Mouse (Mus musculus) thymus, postnatal 4 days (tissue): ENCODE measurements around the gene Cog3.
A peak's percentile ranks its signal among the peaks of the same experiment; 100 is the strongest.
"Not testable (repeated sequence)": the region's sequence is repeated elsewhere in the genome, so short reads cannot be mapped to it uniquely, and the experiment has no call there.

Source experiments
- DNase-seq: peaks from one replicate; pipeline ENCODE4 v3.0.0; 2021

Cog3 gene

DNA sequence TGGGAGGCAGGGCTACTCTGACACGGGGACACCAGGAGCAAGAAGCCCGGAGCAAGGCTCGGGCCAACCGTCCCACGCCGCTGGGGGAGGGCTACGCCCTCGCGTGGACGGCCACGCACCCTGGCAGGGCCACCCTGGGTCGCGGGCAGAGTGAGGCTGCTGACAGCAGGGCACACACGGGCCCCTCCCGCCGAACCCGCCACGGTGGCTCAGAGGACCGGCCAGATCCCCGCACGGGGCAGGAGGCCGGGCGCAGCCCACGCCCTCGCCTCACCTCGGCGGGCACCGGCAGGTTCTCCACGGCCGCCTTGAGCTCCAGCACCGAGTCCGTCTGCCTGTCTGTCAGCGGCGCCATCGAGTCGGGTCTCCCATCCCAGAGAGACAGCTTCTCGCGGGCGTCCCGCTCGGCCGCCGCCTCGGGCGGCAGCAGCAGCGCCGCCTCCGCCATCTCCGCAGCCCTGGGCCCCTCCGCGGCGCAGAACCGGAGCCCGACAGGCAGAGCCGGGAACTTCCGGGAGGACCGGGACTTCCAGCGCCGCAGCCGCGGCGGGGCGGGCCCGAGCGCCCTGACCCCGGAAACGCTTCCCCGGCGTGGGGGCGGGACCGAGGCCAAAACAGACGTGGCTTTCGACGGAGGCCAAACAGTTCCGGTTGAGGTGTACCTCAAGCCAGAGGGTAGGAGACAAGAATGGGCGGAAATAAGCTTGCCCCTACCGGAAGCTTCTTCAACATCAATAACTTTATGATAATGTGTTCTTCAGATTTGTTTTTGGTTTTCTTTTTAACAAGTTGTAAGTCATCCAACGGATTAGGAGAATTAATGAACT is at the start of gene Cog3:
TSS of gene Cog3 (minus strand) at position 527 of the 827 bp plus-strand sequence.
- DNase-seq, result peak; percentile 98

DNA sequence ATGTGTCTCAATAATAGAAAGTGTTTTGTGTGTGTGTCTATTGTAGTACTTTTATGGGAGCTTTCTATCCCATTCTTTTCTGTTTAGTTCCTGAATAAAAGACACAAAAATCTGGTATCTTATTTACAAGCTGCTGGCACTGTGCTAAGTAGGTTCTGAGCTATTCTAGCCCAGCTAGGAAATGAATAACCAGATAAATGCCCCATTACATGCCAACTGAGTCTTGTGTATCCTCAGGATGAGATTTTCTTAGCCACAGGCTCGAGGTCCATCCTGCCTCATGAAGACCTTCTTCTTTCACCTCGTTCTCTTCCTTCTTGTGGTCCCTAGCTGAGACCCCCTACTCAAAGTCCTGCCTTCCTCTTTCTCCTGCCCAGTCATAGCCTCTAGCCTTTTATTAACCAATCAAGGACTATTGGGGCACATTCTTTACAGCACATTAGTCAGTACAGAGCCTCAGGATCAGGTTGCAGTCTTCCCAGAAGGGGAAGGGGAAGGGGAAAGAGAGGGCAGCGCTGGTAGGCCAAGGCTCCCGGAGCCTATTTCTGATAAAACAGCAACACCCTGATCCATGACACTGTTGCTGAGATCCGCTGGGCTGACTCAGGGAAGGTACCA is 43.6 kb upstream of the Cog3 start:
- no peak for DNase-seq

DNA sequence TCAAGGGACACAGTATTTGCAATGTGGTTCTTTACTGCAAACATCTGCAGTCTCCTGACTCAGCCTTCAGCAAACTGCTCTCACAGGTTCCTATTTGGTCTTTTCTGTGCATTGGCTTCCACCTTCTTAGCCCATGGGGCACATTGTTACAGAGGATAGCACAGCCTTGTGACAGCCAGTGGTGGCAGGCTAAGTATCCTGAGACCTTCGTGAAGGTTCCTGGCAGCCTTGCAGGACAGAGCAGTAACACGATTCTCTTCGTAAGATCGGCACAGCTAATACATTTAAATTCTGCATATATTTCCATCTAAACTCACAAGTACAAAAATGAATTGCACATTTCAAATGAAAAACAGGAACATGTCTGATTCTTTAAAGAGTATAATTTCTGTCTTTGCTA is 41.6 kb upstream of the Cog3 start:
- DNase-seq, result no peak

DNA sequence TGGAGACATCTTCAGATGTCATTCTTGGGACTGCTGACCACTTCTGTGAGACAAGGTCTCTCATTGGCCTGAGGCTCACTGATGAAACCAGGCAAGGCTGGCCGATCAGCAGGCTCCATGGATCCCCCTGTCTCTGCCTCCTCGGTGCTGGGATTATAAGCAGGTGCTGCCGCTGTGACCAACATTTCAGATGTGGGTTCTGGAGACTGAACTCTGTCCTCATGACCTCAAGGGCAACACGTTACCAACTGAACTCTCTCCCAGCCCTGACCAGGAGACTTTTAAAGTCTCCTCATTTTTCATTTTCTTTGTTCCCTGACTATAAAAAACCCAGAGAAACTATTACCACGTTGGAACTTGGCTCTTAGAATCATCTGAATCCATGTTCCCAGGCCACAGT is 40.4 kb upstream of the Cog3 start:
- DNase-seq, result no peak

DNA sequence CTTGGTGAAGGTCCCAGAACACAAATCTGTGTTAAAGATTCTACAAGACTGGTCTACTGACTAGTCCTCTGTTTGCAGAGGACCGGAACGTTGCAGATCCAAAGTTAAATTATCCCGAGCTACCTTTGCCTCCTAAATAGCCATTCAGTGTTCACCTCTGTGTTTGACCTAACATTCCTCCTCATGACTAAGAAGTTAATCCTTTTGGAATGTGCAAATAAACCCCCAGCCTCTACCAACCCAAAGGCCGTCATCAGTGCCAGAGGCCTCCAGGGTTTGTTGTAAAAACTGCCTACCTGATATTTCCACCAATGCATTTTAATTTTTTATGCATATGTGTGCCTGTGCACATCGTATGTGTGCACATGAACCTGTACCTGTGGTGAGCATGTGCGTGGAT is 40.0 kb upstream of the Cog3 start:
- no peak for DNase-seq

DNA sequence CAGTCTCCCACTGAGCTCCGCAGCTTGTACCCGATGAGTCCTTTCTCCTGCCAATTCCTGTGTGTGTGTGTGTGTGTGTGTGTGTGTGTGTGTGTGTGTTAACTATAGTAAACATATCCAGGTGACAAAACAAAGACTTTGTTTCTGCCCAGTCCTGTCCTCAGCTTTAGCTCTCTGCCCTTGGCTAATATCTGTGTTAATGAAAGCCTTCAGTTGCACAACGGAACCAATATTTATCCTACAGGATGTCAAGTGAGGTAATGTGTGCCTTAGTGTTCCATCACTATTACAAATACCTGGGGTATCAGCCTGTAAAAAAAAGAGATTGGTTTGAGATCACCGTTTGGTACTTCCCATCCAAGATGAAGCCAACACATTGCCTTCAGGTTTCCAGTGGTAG is 38.8 kb upstream of the Cog3 start:
- no peak for DNase-seq

DNA sequence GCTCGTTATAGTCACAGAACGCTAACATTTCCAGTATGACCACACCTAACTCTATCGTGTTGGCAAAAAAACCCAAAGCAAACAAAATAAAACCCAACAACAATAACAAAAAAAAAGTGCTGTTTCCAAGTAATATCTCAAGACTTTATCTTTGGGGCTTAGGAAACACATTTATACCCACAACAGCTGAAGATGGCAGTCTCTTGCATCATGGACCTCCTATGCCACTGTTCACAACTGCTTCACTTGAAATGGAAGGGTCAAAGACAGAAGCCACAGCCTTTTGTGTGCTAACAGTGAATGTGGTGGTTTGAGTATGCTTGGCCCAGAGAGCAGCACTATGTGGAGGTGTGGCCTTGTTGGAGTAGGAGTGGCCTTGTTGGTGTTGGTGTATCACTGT is 37.1 kb upstream of the Cog3 start:
- DNase-seq, result no peak

DNA sequence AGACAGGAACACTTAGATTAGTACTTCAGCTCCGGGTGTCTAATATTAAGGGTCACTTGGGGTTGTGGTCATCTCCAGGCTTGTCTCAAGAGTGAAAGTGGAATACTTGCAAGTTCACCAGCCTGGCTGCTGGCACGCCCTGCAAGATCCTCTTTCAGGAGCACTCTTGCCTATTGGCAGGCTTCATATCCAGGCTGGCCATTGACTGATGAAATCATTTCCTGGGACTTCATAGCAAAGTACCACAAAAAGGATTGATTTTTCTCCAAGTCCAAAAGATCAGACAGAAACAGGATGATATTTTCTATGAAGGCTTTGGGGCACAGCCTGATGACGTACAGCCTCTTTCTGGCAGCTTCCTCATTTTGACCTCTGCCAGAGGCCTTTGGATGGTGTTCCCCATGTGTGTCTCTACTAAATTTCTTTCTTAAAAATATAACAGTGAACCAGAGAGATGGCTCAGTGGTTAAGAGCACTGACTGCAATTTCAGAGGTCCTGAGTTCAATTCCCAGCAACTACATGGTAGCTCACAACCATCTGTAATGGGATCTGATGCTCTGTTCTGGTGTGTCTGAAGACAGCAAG is 36.2 kb upstream of the Cog3 start:
- DNase-seq, result no peak

DNA sequence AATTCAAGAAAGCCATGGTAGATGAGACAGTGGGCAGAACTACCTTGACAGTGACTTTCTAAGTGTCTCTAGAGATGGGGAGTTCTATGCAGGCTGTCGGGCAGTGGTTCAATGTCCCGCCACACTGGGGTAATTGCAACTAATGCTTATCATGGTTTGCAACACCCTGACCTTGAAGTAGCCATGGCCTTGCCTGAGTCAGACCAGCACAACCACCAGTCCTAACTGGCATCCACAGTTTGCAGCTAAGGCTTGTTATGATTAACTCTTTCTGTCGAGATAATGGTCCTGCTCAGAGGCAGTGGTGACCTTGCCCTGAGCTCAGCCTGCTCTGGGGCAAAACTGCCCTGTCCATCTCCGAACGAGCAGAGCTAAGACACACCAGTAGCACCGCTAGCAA is 35.0 kb upstream of the Cog3 start:
- DNase-seq, result no peak

DNA sequence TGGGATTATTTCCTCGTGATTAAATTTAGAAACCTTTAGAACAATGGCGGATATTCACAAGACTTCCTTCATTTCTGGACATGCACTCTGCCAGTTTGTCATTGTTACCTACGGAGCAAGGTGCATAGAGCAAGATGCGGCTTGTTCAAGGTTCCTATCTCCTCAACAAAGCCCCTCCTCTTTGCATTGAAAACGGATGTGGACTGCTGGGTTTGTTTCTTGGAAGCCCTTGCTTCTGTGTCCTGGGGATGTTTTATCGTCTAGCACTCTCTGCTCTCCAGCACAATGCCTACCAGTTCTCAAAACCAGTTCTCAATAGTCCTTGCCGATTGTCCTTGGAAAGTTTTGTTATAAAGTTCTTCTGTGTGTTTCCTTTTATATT is 33.5 kb upstream of the Cog3 start:
- DNase-seq, result no peak

DNA sequence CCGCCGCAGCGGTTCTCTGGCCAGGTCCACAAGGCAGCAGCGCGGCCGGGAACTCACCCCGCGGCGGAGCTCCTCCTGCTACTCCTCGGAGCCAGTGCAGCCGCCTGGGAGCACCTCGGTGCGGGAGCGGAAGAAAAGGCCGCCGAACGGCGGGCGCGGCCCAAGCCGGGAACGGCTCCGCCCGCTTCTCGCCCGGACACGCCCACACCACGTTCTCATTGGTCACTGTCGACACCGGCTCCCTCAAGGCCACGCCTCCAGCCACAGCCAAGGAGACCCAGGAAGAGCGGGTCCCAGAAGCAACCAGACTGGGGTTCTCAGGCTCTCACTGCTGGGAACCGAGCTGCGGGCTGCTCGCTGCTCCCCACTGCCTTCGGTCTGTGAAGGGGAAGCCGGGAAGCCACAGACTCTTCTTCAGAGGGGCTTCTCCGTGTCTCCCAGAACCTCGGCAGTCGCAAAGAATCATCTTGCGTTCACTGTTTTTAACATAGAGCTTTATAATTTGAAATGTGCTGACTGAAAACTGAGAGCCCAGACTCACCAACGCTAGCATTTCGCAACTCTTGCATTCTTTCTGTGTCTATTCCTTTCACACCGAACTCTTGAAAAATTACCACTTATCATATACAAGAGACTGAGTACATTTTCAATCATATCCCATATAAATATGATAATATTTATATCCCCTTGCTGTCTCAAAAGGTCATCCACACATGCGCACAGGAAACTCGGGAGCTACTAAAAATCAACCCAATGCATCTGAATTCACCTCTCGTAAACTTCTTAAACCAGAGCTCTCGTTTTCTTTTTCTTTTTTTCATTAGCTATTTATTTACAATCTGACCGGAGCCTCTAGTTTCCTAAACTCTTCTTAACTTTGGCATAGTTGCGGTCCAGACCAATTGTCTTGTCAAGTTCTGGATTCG is 32.8 kb upstream of the Cog3 start, which contains the start of gene Slc25a30:
TSS of gene Slc25a30 (minus strand) at position 170 of the 926 bp plus-strand sequence.
- DNase-seq, result peak; percentile 99

DNA sequence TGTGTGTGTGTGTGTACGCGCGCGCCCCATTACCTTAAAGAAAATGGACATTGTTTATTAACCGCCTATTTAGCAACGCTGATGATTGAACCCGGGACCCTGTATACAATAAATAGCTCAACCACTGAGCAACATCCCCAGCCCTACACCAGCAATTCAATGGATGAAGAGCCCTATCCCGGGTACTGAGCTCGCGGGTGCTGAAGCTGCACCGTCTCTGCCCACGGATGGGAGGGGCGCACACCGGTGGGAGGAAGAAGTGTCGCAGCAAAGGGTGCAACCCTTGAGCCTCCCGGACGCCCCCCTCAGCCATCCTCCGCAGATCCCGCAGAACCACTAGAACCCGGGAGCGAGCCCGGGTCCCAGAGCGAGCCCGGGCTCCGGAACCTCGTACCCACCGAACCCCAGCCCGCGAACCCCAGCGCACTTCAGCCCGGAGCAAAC is 32.1 kb upstream of the Cog3 start:
- peak; percentile 79 for DNase-seq

DNA sequence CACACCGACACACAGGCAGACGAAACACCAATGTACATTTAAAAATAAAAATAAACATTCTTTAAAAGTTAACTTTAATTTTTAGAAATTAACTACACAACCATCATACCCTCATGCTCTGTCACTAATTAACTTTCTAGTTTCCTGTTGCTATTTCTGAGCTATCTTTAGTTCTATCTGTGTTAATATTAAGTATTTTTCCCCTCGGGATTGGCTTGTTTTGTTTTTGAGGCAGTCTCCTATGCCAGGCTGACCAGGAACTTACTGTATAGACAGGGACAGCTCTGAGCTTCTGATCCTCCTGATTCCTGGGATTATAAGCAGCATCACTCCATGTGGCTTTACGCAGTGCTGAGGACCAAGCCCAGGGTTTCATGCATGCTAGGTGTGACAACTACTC is 25.6 kb upstream of the Cog3 start:
- no peak for DNase-seq

DNA sequence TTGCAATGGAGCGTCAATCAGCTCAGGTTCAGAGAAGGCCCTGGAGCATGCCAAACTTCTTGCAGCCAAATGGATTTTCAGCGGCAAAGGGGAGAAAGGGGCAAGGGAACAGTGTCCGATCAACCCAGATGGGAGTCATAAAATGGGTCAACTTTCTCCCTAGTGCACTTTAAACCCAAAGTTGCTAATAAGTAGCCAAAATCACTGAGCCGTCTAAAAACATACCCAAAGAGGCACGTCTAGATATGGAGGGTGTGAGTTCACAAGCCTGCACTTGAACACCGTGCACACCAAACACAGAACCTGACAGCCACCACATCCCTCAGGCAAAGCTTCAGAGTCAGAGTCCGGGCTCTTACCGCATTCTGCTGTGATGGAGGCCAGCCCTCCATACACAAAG is 22.3 kb upstream of the Cog3 start:
- no peak for DNase-seq

DNA sequence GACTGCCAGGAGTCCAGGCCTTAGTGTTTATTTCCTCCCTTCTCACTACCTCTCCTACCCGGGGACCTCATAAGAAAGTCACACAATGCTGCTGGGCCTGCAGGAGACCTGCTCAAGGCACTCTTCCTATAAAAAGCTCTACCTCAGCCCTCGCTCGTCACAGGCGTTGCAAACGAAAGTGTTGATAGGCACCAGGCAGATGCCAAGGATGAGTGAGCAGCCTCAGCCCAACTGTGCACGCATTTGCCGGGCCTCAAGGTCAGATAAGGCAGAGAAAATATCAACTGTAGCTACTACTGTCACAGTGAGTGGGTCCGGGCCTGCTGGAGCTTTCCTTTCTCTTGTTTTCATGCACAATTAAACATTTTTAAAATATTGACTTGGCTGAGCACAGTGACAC is 19.1 kb upstream of the Cog3 start:
- no peak for DNase-seq

DNA sequence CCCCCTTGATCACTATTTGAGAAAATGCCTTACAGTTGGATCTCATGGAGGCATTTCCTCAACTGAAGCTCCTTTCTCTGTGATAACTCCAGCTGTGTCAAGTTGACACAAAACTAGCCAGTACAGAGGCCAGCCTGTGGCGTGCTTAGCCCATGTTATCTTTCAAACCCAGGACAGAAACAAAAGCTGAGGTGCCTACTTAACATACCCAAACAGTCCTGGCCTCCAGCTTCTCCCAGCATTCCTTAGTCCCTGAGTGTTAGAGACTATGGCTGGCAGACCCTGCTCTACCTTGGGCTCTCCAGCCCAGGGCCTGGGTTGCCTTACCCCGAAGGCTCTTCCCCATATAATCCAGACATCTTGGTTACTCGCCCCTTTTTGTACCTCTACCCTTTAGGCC is 18.1 kb upstream of the Cog3 start:
- not testable (repeated sequence) for DNase-seq

DNA sequence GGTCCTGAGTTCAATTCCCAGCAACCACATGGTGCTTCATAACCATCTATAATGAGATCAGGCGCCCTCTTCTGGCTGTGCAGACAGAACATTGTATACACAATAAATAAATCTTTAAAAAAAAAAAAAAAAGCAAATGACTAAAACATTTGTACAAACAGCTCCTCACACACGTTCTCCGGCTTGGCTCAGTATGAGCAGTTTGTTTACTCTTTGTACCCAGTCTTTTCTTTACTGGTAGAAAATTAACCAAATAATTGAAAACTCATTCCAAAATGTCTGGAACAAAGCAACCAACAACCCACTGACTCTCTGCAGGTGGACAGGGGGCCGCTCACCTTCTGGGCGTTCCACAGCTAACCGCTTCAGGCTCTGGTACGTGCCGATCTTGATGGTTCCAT is 16.8 kb upstream of the Cog3 start:
- peak; percentile 39 for DNase-seq

DNA sequence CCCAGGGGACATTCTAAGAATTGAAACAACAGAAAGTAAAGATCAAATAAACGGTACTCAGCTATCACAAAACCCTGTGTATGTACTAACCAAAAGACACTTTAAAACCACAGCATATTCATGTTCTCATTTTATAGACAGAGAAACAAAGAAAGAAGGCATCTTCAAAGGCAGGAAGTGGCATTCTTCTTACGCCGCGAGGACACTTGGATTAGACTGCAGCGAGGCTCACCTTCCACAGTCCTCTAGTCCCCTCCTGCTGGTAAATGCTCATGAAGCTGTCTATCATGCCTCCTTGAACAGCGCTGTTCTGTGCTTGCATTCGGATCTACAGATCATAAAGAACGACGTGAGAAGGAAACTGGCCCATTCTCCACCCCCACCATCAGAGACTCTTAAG is 15.0 kb upstream of the Cog3 start:
- peak; percentile 52 for DNase-seq

DNA sequence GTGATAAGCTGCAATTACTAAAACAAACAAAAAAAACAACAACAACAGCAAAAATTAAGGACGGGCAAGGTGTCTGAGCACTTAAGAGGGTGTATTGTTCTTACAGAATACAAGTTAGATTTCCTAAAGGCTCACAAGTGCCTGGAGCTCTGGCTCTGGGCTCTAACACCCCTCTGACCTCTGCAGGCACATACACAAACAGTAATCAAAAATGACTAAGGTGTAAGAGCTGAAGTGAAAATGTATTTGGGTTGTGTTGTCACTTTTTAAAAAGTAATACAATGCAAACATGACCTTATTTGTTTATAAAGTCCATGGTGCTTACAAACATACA is 13.9 kb upstream of the Cog3 start:
- DNase-seq, result no peak

DNA sequence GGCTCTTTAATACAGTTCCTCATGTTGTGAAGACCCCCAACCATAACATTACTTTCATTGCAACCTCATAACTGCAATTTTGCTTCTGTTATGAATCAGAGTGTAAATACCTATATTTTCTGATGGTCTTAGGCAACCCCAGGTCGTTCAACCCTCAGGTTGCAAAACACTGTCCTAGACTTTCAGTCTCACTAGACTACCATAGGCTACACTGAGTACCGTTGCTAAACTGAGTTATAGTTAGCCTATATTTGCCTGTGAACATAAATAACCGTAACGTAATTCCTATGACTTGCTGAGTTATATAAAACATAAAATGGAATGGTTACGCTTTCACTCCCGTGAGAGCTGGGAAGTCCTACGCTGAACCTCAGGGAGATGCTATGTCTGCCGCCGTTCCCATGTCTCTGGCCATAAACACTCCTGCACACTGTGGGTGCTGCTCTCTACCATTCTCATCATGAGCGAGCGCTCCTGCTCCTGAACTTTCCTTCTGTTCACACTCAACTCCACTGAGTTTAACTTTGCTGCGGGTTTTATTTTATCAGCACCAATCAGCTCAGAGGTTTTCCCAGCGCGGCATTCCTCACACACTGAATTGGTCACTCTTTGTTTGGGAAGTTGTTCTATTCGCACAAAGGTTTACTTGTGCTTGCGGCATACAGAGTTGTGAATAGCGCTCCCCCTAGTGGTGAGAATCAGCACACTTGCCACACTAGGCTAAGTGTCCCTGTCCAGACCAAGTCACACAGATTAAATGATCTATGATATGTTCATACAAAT is 13.4 kb upstream of the Cog3 start:
- DNase-seq, result peak; percentile 80

DNA sequence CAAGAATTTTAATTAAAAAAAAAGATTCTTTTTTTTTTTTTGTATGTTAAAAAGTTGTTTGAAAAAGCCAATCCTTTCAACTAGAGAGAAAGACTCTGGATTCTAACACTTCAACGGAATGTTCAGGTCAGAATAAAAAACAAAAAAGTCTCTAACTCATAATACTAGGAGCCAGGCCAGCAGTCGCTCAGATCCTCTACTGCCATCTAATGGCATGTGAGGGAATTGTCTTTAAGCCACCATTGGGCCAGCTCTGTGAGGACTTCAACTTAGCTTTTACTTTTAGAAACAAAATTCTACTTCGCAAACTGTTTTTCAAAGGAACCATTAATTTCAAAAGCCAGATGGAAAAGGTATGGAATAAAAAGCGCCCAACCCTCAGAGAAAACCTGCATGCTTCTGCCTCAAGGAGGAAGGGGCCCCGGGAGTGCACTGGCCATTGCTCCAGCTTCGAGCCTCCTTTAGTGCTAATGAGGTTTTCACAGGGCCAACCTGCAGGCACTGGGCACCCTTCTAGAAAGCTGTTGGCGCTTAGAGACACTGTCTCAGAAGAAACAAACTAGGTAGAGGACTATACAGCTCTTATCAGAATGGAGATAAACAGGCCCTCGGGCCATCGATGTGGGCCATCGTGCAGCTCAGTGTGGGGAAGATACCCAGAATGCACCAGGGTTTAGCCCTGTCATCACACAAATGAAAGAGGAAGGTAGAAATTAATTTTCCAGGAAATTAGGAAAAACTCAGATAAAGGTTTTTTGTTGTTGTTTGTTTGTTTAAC is 6.9 kb upstream of the Cog3 start:
- peak; percentile 41 for DNase-seq

DNA sequence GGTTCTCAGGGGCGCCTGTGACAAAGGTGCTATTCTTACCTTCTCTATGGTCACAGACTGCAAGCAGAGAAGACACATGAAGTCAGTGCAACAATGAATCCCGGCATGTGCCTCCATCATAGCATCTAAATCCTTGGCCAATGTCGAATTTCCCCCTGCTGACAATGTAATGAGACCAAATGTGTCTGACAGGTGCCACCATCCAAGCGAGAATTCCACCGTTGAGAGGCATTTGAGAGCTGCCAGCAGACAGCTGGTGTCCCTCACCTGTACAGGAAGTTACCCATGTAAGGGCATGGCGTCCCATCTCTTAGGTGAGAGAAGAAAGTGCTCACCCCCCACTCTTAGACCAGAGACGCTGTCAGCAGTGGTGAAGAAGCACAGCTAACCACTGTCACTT is 4.1 kb upstream of the Cog3 start:
- DNase-seq, result no peak
